Mouse (Mus musculus): ENCODE results near the gene Gm20388. TPM values are rescaled to one million over a fixed set of nuclear protein-coding genes. Genes with fewer than 3 reads are reported as not detected.

Gene Gm20388
- polyA plus RNA-seq, 1 experiment from 2014 or later, result not detected

- no peak overlapping the region for H3K9ac ChIP-seq (ENCODE audit: low read length)
- no peak overlapping the region for H3K4me3 ChIP-seq (ENCODE audit: low read length)
- no peaks in the 10 kb centered on the region for H3K4me1 ChIP-seq (replicated peaks; ENCODE audit: control insufficient read depth, insufficient read depth, low read length)
- no peaks in the 10 kb centered on the region for H3K9me3 ChIP-seq (ENCODE audit: control insufficient read depth, low read length)
- H3K36me3 ChIP-seq (ENCODE audit: control insufficient read depth, insufficient read depth, low read length), result peaks cover 33% of the 10 kb centered on the region
- H3K4me2 ChIP-seq (ENCODE audit: low read depth, low read length), result no peak overlapping the region
- H3K27me3 ChIP-seq (ENCODE audit: control insufficient read depth, insufficient read depth, low read depth, low read length), result no peaks in the 10 kb centered on the region
- H3K27ac ChIP-seq (ENCODE audit: low read length), result no peak overlapping the region
- ATAC-seq (ENCODE audit: low read depth), result no peak
- 92% methylated on average over 32 of the region's 32 CpGs for WGBS
Measured at GRCm38 (mm10) chr8:121553831-121554475, 1643.3 kb downstream of the Gm20388 start.

- H3K4me3 ChIP-seq (ENCODE audit: low read length), result no peak overlapping the region
- no peaks in the 10 kb centered on the region for H3K27me3 ChIP-seq (ENCODE audit: control insufficient read depth, insufficient read depth, low read depth, low read length)
- peaks cover 30% of the 10 kb centered on the region for H3K36me3 ChIP-seq (ENCODE audit: control insufficient read depth, insufficient read depth, low read length)
- no peak overlapping the region for H3K9ac ChIP-seq (ENCODE audit: low read length)
- ATAC-seq (ENCODE audit: low read depth), result no peak
- no peak overlapping the region for H3K4me2 ChIP-seq (ENCODE audit: low read depth, low read length)
- 81% methylated on average over 11 of the region's 11 CpGs for WGBS
- H3K9me3 ChIP-seq (ENCODE audit: control insufficient read depth, low read length), result no peaks in the 10 kb centered on the region
- no peak overlapping the region for H3K27ac ChIP-seq (ENCODE audit: low read length)
- H3K4me1 ChIP-seq (replicated peaks; ENCODE audit: control insufficient read depth, insufficient read depth, low read length), result no peaks in the 10 kb centered on the region
Measured at GRCm38 (mm10) chr8:121557746-121558145, 1647.1 kb downstream of the Gm20388 start.

GRCm38 (mm10) chr8:121558538-121558937, 1647.9 kb downstream of the Gm20388 start:
- Histone ChIP-seq H3K9ac (ENCODE audit: low read length) (no peak overlapping the region), H3K9me3 (ENCODE audit: control insufficient read depth, low read length) (no peaks in the 10 kb centered on the region), H3K36me3 (ENCODE audit: control insufficient read depth, insufficient read depth, low read length) (peaks cover 23% of the 10 kb centered on the region), H3K4me1 (replicated peaks; ENCODE audit: control insufficient read depth, insufficient read depth, low read length) (no peaks in the 10 kb centered on the region), H3K4me3 (ENCODE audit: low read length) (no peak overlapping the region), H3K27me3 (ENCODE audit: control insufficient read depth, insufficient read depth, low read depth, low read length) (no peaks in the 10 kb centered on the region), H3K4me2 (ENCODE audit: low read depth, low read length) (no peak overlapping the region), H3K27ac (ENCODE audit: low read length) (no peak overlapping the region)
- 87% methylated on average over 16 of the region's 16 CpGs for WGBS
- no peak for ATAC-seq (ENCODE audit: low read depth)

- no peak overlapping the region for H3K4me3 ChIP-seq (ENCODE audit: low read length)
- no peaks in the 10 kb centered on the region for H3K4me1 ChIP-seq (replicated peaks; ENCODE audit: control insufficient read depth, insufficient read depth, low read length)
- no peak overlapping the region for H3K9ac ChIP-seq (ENCODE audit: low read length)
- no peaks in the 10 kb centered on the region for H3K27me3 ChIP-seq (ENCODE audit: control insufficient read depth, insufficient read depth, low read depth, low read length)
- no peak overlapping the region for H3K27ac ChIP-seq (ENCODE audit: low read length)
- H3K36me3 ChIP-seq (ENCODE audit: control insufficient read depth, insufficient read depth, low read length), result peaks cover 12% of the 10 kb centered on the region
- H3K4me2 ChIP-seq (ENCODE audit: low read depth, low read length), result no peak overlapping the region
- H3K9me3 ChIP-seq (ENCODE audit: control insufficient read depth, low read length), result no peaks in the 10 kb centered on the region
- WGBS, result 89% methylated on average over 12 of the region's 12 CpGs
- no peak for ATAC-seq (ENCODE audit: low read depth)
Measured at GRCm38 (mm10) chr8:121559801-121560200, 1649.2 kb downstream of the Gm20388 start.

- Histone ChIP-seq H3K4me2 (ENCODE audit: low read depth, low read length) (no peak overlapping the region), H3K27me3 (ENCODE audit: control insufficient read depth, insufficient read depth, low read depth, low read length) (no peaks in the 10 kb centered on the region), H3K4me3 (ENCODE audit: low read length) (no peak overlapping the region), H3K4me1 (replicated peaks; ENCODE audit: control insufficient read depth, insufficient read depth, low read length) (no peaks in the 10 kb centered on the region), H3K27ac (ENCODE audit: low read length) (no peak overlapping the region), H3K9ac (ENCODE audit: low read length) (no peak overlapping the region), H3K9me3 (ENCODE audit: control insufficient read depth, low read length) (no peaks in the 10 kb centered on the region), H3K36me3 (ENCODE audit: control insufficient read depth, insufficient read depth, low read length) (peaks cover 9% of the 10 kb centered on the region)
- 95% methylated on average over 7 of the region's 7 CpGs for WGBS
- ATAC-seq (ENCODE audit: low read depth), result no peak
Measured at GRCm38 (mm10) chr8:121560432-121561100, 1649.9 kb downstream of the Gm20388 start.

GRCm38 (mm10) chr8:121561636-121562345, 1651.2 kb downstream of the Gm20388 start:
- 73% methylated on average over 16 of the region's 16 CpGs for WGBS
- ATAC-seq (ENCODE audit: low read depth), result no peak
- H3K36me3 ChIP-seq (ENCODE audit: control insufficient read depth, insufficient read depth, low read length), result peaks cover 9% of the 10 kb centered on the region
- H3K9ac ChIP-seq (ENCODE audit: low read length), result no peak overlapping the region
- no peak overlapping the region for H3K27ac ChIP-seq (ENCODE audit: low read length)
- no peaks in the 10 kb centered on the region for H3K4me1 ChIP-seq (replicated peaks; ENCODE audit: control insufficient read depth, insufficient read depth, low read length)
- H3K27me3 ChIP-seq (ENCODE audit: control insufficient read depth, insufficient read depth, low read depth, low read length), result no peaks in the 10 kb centered on the region
- no peak overlapping the region for H3K4me2 ChIP-seq (ENCODE audit: low read depth, low read length)
- H3K4me3 ChIP-seq (ENCODE audit: low read length), result no peak overlapping the region
- H3K9me3 ChIP-seq (ENCODE audit: control insufficient read depth, low read length), result no peaks in the 10 kb centered on the region

- peaks cover 9% of the 10 kb centered on the region for H3K36me3 ChIP-seq (ENCODE audit: control insufficient read depth, insufficient read depth, low read length)
- H3K9ac ChIP-seq (ENCODE audit: low read length), result no peak overlapping the region
- H3K9me3 ChIP-seq (ENCODE audit: control insufficient read depth, low read length), result no peaks in the 10 kb centered on the region
- H3K4me1 ChIP-seq (replicated peaks; ENCODE audit: control insufficient read depth, insufficient read depth, low read length), result no peaks in the 10 kb centered on the region
- H3K4me3 ChIP-seq (ENCODE audit: low read length), result no peak overlapping the region
- WGBS, result 56% methylated on average over 9 of the region's 9 CpGs
- H3K27ac ChIP-seq (ENCODE audit: low read length), result no peak overlapping the region
- H3K27me3 ChIP-seq (ENCODE audit: control insufficient read depth, insufficient read depth, low read depth, low read length), result no peaks in the 10 kb centered on the region
- ATAC-seq (ENCODE audit: low read depth), result peak; percentile 29; the same call in 1 of the 2 replicates
- no peak overlapping the region for H3K4me2 ChIP-seq (ENCODE audit: low read depth, low read length)
Measured at GRCm38 (mm10) chr8:121562941-121563351, 1652.3 kb downstream of the Gm20388 start.

GRCm38 (mm10) chr8:121563701-121564100, 1653.1 kb downstream of the Gm20388 start:
- H3K36me3 ChIP-seq (ENCODE audit: control insufficient read depth, insufficient read depth, low read length), result peaks cover 5% of the 10 kb centered on the region
- no peak overlapping the region for H3K4me3 ChIP-seq (ENCODE audit: low read length)
- 60% methylated on average over 6 of the region's 6 CpGs for WGBS
- no peak overlapping the region for H3K9ac ChIP-seq (ENCODE audit: low read length)
- no peaks in the 10 kb centered on the region for H3K9me3 ChIP-seq (ENCODE audit: control insufficient read depth, low read length)
- H3K27me3 ChIP-seq (ENCODE audit: control insufficient read depth, insufficient read depth, low read depth, low read length), result no peaks in the 10 kb centered on the region
- no peak for ATAC-seq (ENCODE audit: low read depth)
- no peak overlapping the region for H3K4me2 ChIP-seq (ENCODE audit: low read depth, low read length)
- H3K4me1 ChIP-seq (replicated peaks; ENCODE audit: control insufficient read depth, insufficient read depth, low read length), result 0 out of 2 replicates have a peak, but pooled peaks cover 2% of the 10 kb centered on the region
- no peak overlapping the region for H3K27ac ChIP-seq (ENCODE audit: low read length)

GRCm38 (mm10) chr8:121568321-121568720, 1657.7 kb downstream of the Gm20388 start:
- Histone ChIP-seq H3K27me3 (ENCODE audit: control insufficient read depth, insufficient read depth, low read depth, low read length) (no peaks in the 10 kb centered on the region), H3K36me3 (ENCODE audit: control insufficient read depth, insufficient read depth, low read length) (no peaks in the 10 kb centered on the region), H3K4me2 (ENCODE audit: low read depth, low read length) (no peak overlapping the region), H3K4me1 (replicated peaks; ENCODE audit: control insufficient read depth, insufficient read depth, low read length) (peaks cover 18% of the 10 kb centered on the region; the same call in 1 of the 2 replicates), H3K4me3 (ENCODE audit: low read length) (no peak overlapping the region), H3K9ac (ENCODE audit: low read length) (no peak overlapping the region), H3K27ac (ENCODE audit: low read length) (no peak overlapping the region), H3K9me3 (ENCODE audit: control insufficient read depth, low read length) (no peaks in the 10 kb centered on the region)
- ATAC-seq (ENCODE audit: low read depth), result no peak
- 59% methylated on average over 6 of the region's 6 CpGs for WGBS
